Mouse (Mus musculus) lung, embryonic 15.5 days (tissue): ENCODE results near the gene Cdc42bpb. TPM values are rescaled to one million over a fixed set of nuclear protein-coding genes. Genes with fewer than 3 reads are reported as not detected.

Experiments used
- ATAC-seq: fragments of 200-750 bp; cut with Nextera tagmentation; 2 replicates; pipeline ENCODE4 v1.8.0; 2017; ENCODE audit warnings: moderate number of reproducible peaks, borderline replicate concordance; ENCODE audit not compliant: low FRiP score, low TSS enrichment; ENCODE audit errors: extremely low read depth
- H3K27ac ChIP-seq: fragments of 300-500 bp; sonication (generic); 2 replicates; pipeline ENCODE4 v1.5.1; 2015; ENCODE audit warnings: moderate library complexity, mild to moderate bottlenecking, inconsistent platforms
- H3K27me3 ChIP-seq: fragments of 300-500 bp; sonication (generic); 2 replicates; pipeline ENCODE4 v1.6.1; 2015; ENCODE audit warnings: inconsistent platforms
- H3K36me3 ChIP-seq: fragments of 300-500 bp; sonication (generic); 2 replicates; pipeline ENCODE4 v1.6.1; 2015; ENCODE audit warnings: inconsistent platforms
- H3K4me1 ChIP-seq: fragments of 300-500 bp; sonication (generic); 2 replicates; pipeline ENCODE4 v1.6.1; 2015; ENCODE audit warnings: inconsistent platforms
- H3K4me2 ChIP-seq: fragments of 300-500 bp; sonication (generic); 2 replicates; pipeline ENCODE4 v1.6.1; 2015; ENCODE audit warnings: inconsistent platforms, mild to moderate bottlenecking, moderate library complexity
- H3K4me3 ChIP-seq: fragments of 300-500 bp; sonication (generic); 2 replicates; pipeline ENCODE4 v1.5.1; 2015; ENCODE audit warnings: mild to moderate bottlenecking, inconsistent platforms
- H3K9ac ChIP-seq: fragments of 300-500 bp; sonication (generic); 2 replicates; pipeline ENCODE4 v1.6.1; 2015; ENCODE audit warnings: inconsistent platforms
- H3K9me3 ChIP-seq: fragments of 300-500 bp; sonication (generic); 2 replicates; pipeline ENCODE4 v1.6.1; 2016; ENCODE audit warnings: inconsistent platforms
- WGBS: fragments of 180-500 bp; shearing (Covaris S2); methylation state at CpG from one replicate; pipeline ENCODE4 v1.1.7; 2015; 5-methylcytosine and 5-hydroxymethylcytosine counted together
- polyA plus RNA-seq: library from polyadenylated mRNA; unstranded; fragments of >200 nt; fragmentation: Nextera tagmentation; extraction: Ambion mirVana; gene quantifications from 2 replicates; pipeline ENCODE4 v1.2.1, GENCODE M21; 2015

Gene Cdc42bpb
- polyA plus RNA-seq, 1 experiment from 2014 or later, result 32.2 TPM

DNA sequence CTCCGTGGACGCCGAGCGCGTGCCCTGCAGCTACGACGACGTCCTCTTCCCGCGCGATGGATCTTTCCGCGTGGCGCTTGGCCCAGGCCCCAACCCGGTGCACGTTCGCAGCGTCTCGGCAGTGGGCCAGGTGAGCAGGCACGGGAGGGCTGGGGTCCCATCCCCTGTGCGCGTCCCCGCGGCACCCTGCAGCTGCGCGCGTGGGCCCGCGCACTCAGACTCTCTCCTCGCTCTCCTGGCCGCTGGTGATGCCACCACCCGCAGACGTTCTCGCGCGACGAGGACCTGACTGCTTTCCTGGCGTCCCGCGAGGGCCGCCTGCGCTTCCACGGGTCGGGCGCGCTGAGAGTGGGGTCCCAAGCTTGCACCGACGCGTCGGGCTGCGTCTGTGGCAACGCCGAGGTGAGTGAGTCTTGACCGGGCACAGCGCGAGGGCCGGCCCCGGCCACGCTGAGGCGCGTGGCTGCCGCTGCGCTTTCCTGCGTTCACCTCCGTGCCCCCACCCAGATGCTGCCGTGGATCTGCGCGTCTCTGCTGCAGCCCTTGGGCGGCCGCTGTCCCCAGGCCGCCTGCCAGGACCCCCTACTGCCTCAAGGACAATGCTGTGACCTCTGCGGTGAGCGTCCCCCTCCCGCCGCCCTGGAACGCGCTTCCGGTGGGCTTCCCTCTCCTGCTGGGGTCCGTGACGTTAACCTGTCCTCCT, 102.9 kb downstream of the Cdc42bpb start:
- Histone ChIP-seq H3K4me3 (peak overlapping the region; percentile 37), H3K4me1 (peaks cover 33% of the 10 kb centered on the region), H3K27ac (no peak overlapping the region), H3K9ac (peak overlapping the region; percentile 27; the same call in 1 of the 2 replicates), H3K36me3 (no peaks in the 10 kb centered on the region), H3K4me2 (peak overlapping the region; percentile 79), H3K9me3 (peaks cover 5% of the 10 kb centered on the region; the same call in 1 of the 2 replicates), H3K27me3 (peaks cover 79% of the 10 kb centered on the region)
- no peak for ATAC-seq
- 3% methylated on average over 80 of the region's 80 CpGs for WGBS

- H3K9me3 ChIP-seq, result peaks cover 3% of the 10 kb centered on the region; the same call in 1 of the 2 replicates
- 3% methylated on average over 28 of the region's 28 CpGs for WGBS
- H3K27ac ChIP-seq, result no peak overlapping the region
- no peak for ATAC-seq
- H3K27me3 ChIP-seq, result peaks cover 85% of the 10 kb centered on the region
- H3K9ac ChIP-seq, result no peak overlapping the region
- no peaks in the 10 kb centered on the region for H3K36me3 ChIP-seq
- peak overlapping the region; percentile 37 for H3K4me3 ChIP-seq
- H3K4me1 ChIP-seq, result peaks cover 33% of the 10 kb centered on the region
- peak overlapping the region; percentile 79 for H3K4me2 ChIP-seq
Measured at GRCm38 (mm10) chr12:111274006-111274405, 103.5 kb downstream of the Cdc42bpb start.

DNA sequence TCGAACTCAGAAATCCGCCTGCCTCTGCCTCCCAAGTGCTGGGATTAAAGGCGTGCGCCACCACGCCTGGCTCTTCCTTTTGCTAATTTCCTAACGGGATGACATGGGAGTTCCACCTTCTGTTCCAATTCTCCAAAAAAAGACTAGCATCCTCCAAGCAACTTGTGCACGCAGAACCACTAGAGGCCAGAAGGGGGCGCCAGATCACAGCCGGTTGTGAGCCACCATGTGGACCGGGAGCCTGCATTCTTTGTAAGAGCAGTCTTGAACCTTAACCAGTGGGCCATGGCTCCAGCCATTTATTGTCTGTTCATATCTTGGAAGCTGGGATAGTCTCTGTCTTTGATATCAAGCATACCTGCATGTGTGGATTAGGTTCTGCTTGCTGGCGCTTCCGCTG, 105.1 kb downstream of the Cdc42bpb start:
- Histone ChIP-seq H3K27ac (no peak overlapping the region), H3K9me3 (no peaks in the 10 kb centered on the region), H3K4me1 (peaks cover 33% of the 10 kb centered on the region), H3K9ac (no peak overlapping the region), H3K27me3 (peaks cover 85% of the 10 kb centered on the region), H3K4me2 (no peak overlapping the region), H3K36me3 (no peaks in the 10 kb centered on the region), H3K4me3 (no peak overlapping the region)
- no peak for ATAC-seq
- WGBS, result 20% methylated on average over 12 of the region's 12 CpGs

DNA sequence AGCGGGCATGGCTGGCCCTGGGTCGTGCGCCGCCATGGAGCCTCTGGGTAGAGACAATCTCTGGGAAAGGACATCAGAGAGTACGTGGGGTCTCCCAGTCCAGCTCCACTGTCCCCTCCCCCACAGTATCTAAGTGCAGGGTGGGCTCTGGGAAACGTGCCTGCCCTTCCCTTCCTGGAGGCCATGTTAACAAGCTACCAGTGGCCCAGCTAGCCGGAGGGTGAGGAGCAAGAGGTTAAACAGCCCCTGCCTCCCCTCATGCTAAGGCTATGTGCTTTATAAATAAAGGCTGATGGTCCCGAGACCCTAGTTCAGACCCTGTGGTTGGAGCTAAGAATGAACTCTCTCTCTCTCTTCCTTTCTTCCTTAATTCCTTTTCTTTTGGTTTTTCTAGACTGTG, 105.6 kb downstream of the Cdc42bpb start:
- peak overlapping the region; percentile 36; the same call in 1 of the 2 replicates for H3K4me2 ChIP-seq

GRCm38 (mm10) chr12:111271406-111271805, 106.1 kb downstream of the Cdc42bpb start:
- H3K36me3 ChIP-seq, result no peaks in the 10 kb centered on the region
- no peak overlapping the region for H3K27ac ChIP-seq
- H3K4me2 ChIP-seq, result peak overlapping the region; percentile 36
- peaks cover 33% of the 10 kb centered on the region for H3K4me1 ChIP-seq
- no peak for ATAC-seq
- peak overlapping the region; percentile 10; the same call in 1 of the 2 replicates for H3K4me3 ChIP-seq
- H3K27me3 ChIP-seq, result peaks cover 75% of the 10 kb centered on the region
- H3K9ac ChIP-seq, result no peak overlapping the region
- 8% methylated on average over 25 of the region's 28 CpGs for WGBS
- H3K9me3 ChIP-seq, result no peaks in the 10 kb centered on the region

More for the DNA sequence above, 105.6 kb downstream of the Cdc42bpb start:
- H3K27ac ChIP-seq, result no peak overlapping the region
- peaks cover 81% of the 10 kb centered on the region for H3K27me3 ChIP-seq
- peak overlapping the region; percentile 10; the same call in 1 of the 2 replicates for H3K4me3 ChIP-seq
- ATAC-seq, result no peak
- no peak overlapping the region for H3K9ac ChIP-seq
- no peaks in the 10 kb centered on the region for H3K36me3 ChIP-seq
- H3K9me3 ChIP-seq, result no peaks in the 10 kb centered on the region
- WGBS, result 15% methylated on average over 8 of the region's 8 CpGs
- H3K4me1 ChIP-seq, result peaks cover 33% of the 10 kb centered on the region

DNA sequence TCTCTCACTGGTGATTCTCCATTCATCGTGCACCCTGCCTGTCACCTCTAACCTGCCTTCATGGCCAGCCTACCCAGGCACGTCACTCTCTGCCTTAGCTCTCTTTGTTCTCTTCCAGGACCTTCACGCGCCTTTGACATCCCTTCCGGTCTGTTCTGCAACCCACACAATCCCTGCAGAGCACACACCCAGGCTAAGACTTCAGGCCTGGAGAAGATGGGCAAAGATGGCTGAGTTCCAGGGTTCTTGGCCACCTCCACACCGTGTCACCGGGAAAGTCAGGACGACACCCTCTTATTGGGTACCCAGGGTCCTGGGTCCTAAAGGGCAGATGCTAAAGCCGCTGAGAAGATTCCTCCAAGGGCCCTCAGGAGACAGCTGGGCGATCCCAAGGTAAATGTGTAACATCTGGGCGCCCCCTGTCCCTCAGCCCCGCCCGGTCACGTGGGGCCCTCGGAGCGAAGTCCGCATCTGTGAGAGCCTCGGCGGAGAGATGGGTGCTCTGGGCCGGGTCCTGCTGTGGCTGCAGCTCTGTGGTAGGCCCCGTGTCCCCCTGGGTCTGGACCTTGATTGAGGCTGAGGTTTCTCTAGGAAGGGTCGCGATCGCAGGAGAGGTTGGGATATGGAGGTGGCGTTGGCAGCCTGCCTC, 106.8 kb downstream of the Cdc42bpb start, which contains the start of gene Amn:
Gene Amn (plus strand): TSS at position 467 of the 649 bp plus-strand sequence.
- no peaks in the 10 kb centered on the region for H3K9me3 ChIP-seq
- H3K36me3 ChIP-seq, result no peaks in the 10 kb centered on the region
- peak within 1 kb of the TSS; percentile 10; the same call in 1 of the 2 replicates for H3K4me3 ChIP-seq
- H3K4me2 ChIP-seq, result peak within 1 kb of the TSS; percentile 36
- H3K27ac ChIP-seq, result no peak within 1 kb of the TSS
- WGBS, result 27% methylated on average over 25 of the region's 25 CpGs
- no peak within 1 kb of the TSS for H3K9ac ChIP-seq
- no peak for ATAC-seq
- H3K27me3 ChIP-seq, result peaks cover 69% of the 10 kb centered on the region
- peaks cover 30% of the 10 kb centered on the region for H3K4me1 ChIP-seq

DNA sequence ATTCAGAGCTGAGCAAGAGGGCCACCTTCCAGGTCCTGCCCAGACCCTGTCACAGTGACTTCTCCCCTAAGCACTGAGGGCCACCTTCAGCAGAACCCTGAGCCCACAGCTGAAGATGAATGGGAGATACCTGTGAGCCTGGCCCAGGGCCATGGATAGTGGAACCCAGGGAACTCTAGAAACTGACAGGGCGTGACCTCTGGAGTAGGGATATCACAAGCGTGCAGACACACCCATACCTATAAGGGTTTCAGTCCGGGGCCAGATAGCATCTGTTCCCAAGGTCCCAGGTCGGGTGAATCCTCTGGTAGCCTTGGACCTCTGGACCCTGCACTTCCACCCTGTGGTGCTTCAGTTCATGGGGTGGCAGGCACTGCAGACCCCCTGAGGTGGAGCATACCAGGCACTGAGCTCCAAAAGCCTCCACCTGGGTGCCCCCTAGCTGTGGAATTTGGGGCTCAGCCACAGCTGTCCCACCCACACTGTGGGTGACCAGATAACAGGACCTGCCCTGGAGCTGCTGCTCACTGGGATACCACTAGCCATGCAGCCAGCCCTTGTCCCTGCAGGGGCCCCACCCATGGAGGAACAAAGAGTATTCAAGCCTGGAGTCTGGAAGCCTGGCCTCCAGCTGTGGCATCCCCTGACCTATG, 109.7 kb downstream of the Cdc42bpb start:
- 72% methylated on average over 4 of the region's 4 CpGs for WGBS
- H3K9me3 ChIP-seq, result no peaks in the 10 kb centered on the region
- peaks cover 39% of the 10 kb centered on the region for H3K27me3 ChIP-seq
- no peak for ATAC-seq
- H3K36me3 ChIP-seq, result peaks cover 3% of the 10 kb centered on the region; the same call in 1 of the 2 replicates
- no peak overlapping the region for H3K27ac ChIP-seq
- no peak overlapping the region for H3K4me2 ChIP-seq
- H3K4me1 ChIP-seq, result peaks cover 10% of the 10 kb centered on the region
- H3K9ac ChIP-seq, result no peak overlapping the region
- H3K4me3 ChIP-seq, result no peak overlapping the region

GRCm38 (mm10) chr12:111266592-111266991, 110.9 kb downstream of the Cdc42bpb start:
- 68% methylated on average over 12 of the region's 12 CpGs for WGBS
- no peaks in the 10 kb centered on the region for H3K9me3 ChIP-seq
- no peak overlapping the region for H3K4me2 ChIP-seq
- H3K4me1 ChIP-seq, result peaks cover 8% of the 10 kb centered on the region
- no peak overlapping the region for H3K4me3 ChIP-seq
- H3K9ac ChIP-seq, result no peak overlapping the region
- no peak overlapping the region for H3K27ac ChIP-seq
- ATAC-seq, result no peak
- peaks cover 10% of the 10 kb centered on the region for H3K36me3 ChIP-seq
- peaks cover 27% of the 10 kb centered on the region for H3K27me3 ChIP-seq

DNA sequence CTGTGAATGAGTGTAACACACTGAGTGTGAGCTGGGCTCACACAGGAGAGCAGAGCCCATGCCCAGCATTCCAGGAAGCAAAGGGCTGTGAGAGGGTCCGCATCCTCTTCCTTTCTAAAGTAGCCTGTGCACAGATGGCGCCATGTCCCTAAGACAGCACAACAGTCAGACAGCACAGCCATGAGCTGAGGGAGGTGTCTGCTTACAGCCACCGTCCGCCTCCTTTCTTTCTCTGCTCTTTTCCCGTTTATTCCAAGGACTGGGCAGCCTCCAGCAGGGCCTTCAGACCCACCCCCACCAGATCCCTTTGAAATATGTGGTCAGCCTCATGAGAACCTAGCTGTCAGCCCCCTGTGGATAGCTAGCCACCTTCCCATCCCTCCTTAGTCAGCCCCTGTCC, 112.3 kb downstream of the Cdc42bpb start:
- Histone ChIP-seq H3K36me3 (peaks cover 22% of the 10 kb centered on the region), H3K4me2 (no peak overlapping the region), H3K27ac (no peak overlapping the region), H3K4me3 (no peak overlapping the region), H3K9ac (no peak overlapping the region), H3K27me3 (peaks cover 13% of the 10 kb centered on the region), H3K9me3 (no peaks in the 10 kb centered on the region), H3K4me1 (no peaks in the 10 kb centered on the region)
- WGBS, result 60% methylated on average over 5 of the region's 5 CpGs
- no peak for ATAC-seq

- no peak for ATAC-seq
- H3K4me3 ChIP-seq, result no peak overlapping the region
- no peaks in the 10 kb centered on the region for H3K4me1 ChIP-seq
- no peak overlapping the region for H3K27ac ChIP-seq
- no peaks in the 10 kb centered on the region for H3K27me3 ChIP-seq
- H3K4me2 ChIP-seq, result no peak overlapping the region
- peaks cover 22% of the 10 kb centered on the region for H3K36me3 ChIP-seq
- WGBS, result 95% methylated on average over 16 of the region's 16 CpGs
- no peak overlapping the region for H3K9ac ChIP-seq
- no peaks in the 10 kb centered on the region for H3K9me3 ChIP-seq
Measured at GRCm38 (mm10) chr12:111263650-111264049, 113.9 kb downstream of the Cdc42bpb start.

DNA sequence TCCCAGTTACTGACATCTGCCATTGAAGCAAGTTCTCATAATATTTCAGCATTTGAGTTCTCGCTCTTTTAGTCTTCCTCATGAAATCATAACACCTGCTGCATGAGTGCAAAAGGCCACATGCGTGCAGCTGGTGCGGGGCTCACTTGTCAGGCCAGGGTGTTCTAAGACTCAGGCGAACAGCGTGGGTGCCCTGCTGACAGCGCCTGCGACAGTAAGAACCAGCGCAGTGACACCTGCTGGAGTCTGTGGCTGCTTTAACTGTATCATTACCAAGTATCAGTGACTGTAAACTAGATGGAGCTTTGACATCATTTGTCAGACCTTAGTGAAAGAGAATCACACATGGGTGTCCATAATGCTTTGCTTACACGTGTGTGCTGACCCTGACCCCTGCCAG, 126.3 kb downstream of the Cdc42bpb start:
- Histone ChIP-seq H3K36me3 (peaks cover 10% of the 10 kb centered on the region; the same call in 1 of the 2 replicates), H3K9me3 (no peaks in the 10 kb centered on the region), H3K4me3 (no peak overlapping the region), H3K27me3 (no peaks in the 10 kb centered on the region), H3K9ac (no peak overlapping the region), H3K4me1 (no peaks in the 10 kb centered on the region), H3K4me2 (no peak overlapping the region), H3K27ac (no peak overlapping the region)
- ATAC-seq, result no peak
- 63% methylated on average over 9 of the region's 9 CpGs for WGBS
